Mouse (Mus musculus): ENCODE measurements around the gene En1. TPM values are rescaled to one million over a fixed set of nuclear protein-coding genes. Genes with fewer than 3 reads are reported as not detected.

The En1 gene
- not detected in 2 replicates for polyA plus RNA-seq (2011; ENCODE audit: insufficient read depth, insufficient read length, low replicate concordance, missing spikeins)

DNA sequence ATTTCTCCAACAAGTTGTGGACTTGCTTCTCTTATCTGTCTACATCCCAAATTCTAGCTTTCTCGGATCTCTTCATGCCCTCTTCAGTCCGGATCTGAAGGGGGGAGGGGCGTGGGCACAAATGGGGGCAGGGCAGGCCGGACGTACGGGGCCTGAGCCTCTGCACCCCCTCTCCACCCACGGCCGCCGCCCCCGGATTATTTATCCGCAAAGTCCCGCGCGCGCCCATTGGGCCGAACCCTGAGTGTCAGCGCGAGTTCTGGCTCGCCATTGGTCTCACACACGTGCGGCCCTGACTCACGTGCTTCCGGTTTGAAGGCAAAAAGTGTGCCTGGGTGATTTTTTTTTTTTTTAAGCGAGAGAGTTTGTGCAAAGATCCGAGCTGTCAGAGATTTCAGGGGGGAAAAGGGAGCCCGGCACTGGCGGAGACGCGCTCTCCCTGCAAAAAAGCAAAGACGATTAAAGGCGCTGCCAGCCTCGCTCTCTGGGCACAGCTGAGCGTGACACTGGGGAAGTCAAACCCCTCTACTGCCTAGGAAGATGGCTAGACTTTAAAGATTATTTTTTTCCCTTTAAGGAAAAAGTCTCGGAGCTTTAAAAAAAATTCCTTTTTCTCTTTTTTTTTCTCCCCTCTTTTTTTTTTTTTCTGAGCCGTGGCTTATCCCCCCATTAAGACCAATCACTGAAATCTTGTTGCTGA lies at the start of gene En1:
Gene En1 (plus strand): TSS at position 388 of the 700 bp plus-strand sequence.
- 4% methylated on average over 35 of the region's 35 CpGs for WGBS
- Histone ChIP-seq H3K27ac (ENCODE audit: control insufficient read depth, insufficient read depth, low read depth, low read length, poor library complexity) (no peak within 1 kb of the TSS), H3K4me1 (ENCODE audit: control insufficient read depth, insufficient read depth, low read length) (no peaks in the 10 kb centered on the region), H3K4me3 (replicated peaks; ENCODE audit: control insufficient read depth, low read depth, low read length) (no peak within 1 kb of the TSS)
- no peak for TF ChIP-seq CTCF (IDR thresholded peaks at IDR 0.05; ENCODE audit: control insufficient read depth, insufficient read depth, low read length)

DNA sequence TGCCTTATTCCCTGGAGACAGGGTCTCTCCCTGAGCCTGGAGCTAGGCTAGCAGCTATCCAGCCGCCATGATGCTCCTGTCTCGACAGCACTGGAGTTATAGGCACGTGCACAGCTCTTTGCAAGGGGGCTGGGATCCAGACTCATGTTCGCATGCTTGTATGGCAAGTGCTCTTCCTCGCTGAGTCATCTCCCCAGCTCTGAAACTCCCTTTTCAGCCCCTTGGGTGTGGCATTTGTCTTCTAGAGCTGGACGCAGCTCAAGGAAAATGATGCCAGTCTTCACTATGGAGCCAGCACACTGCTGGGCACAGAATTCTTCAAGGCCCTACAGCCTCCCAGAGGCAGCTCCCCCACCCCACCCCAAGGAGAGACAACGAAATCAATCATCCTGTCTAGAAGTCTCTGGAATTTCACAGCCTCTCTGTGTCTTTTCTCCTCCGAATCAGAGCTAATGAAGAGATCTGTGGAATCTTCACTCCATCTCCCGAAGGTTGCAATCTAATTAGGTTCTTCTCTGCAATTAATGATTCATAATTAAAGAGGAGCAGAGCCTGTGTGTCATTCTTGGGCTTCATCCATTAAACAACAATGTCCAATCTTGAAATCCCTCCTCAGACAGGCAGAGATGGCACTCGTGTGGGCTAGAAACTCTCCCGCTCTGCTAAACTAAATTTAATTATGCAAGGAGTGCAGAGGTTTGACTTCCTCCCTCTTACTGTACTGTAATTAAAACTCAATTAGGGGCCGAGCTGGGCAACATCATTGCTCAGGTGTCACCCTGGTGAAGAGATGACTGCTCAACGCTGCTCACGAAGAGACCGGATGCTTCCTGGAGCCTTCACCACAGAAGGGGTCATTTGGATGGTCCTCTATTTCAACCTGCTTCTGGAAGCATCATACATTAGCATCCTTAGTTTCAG lies 45.0 kb upstream of the En1 start:
- TF ChIP-seq CTCF (IDR thresholded peaks at IDR 0.05; ENCODE audit: control insufficient read depth, insufficient read depth, low read length) (no peak), POLR2A (IDR thresholded peaks at IDR 0.05; ENCODE audit: borderline replicate concordance, control insufficient read depth, low read depth, low read length) (no peak)
- no peak overlapping the region for H3K27ac ChIP-seq (ENCODE audit: control insufficient read depth, insufficient read depth, low read depth, low read length, poor library complexity)
- no peaks in the 10 kb centered on the region for H3K4me1 ChIP-seq (ENCODE audit: control insufficient read depth, insufficient read depth, low read length)
- 75% methylated on average over 15 of the region's 15 CpGs for WGBS
- no peak overlapping the region for H3K4me3 ChIP-seq (replicated peaks; ENCODE audit: control insufficient read depth, low read depth, low read length)

DNA sequence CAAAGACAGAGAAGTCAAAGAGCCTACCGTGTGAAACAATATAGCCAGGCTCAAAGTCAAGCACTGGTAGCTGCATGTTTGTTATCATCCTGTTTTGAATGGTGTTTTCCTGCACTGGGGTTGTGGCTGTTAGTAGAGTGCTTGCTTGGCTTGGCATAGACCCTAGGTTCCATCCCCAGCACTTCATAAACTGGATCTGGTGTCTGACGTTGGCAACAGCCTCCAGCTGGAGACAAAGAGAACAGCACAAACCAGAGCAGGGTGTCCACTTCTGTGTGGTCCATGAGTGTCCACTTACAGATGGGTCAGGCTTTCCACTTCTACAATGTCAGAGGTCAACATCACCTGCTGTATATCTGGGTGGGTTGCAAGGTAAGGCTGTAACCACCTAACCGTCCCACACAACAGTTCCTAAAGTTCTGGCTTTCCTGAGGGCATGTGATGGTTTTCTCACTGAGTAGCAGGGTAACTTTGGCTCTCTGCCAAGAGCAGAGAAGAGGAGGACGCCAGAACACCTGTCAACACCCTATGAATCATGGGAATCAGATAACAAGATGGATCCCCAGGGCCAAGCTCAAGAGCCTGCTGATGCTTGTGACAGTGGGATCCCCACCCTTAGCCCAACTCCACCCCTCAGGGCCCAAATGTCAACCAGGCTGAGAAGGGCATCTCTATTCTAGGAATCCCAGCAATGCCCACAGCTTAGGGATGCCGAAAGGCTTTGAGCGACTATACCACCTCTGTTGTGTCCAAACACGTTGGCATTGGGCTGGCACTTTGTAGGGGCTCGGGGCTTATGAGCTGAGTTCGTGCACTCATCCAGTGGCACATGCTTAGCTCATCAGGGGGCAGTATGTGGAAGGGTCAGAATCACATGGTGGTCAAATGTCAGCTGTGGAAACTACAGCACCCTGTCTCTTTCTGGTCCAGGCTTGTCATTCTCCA lies 43.6 kb upstream of the En1 start:
- Histone ChIP-seq H3K4me1 (ENCODE audit: control insufficient read depth, insufficient read depth, low read length) (no peaks in the 10 kb centered on the region), H3K4me3 (replicated peaks; ENCODE audit: control insufficient read depth, low read depth, low read length) (no peak overlapping the region), H3K27ac (ENCODE audit: control insufficient read depth, insufficient read depth, low read depth, low read length, poor library complexity) (no peak overlapping the region)
- 64% methylated on average over 9 of the region's 9 CpGs for WGBS
- TF ChIP-seq CTCF (IDR thresholded peaks at IDR 0.05; ENCODE audit: control insufficient read depth, insufficient read depth, low read length) = no peak
- TF ChIP-seq POLR2A (IDR thresholded peaks at IDR 0.05; ENCODE audit: borderline replicate concordance, control insufficient read depth, low read depth, low read length) = no peak

DNA sequence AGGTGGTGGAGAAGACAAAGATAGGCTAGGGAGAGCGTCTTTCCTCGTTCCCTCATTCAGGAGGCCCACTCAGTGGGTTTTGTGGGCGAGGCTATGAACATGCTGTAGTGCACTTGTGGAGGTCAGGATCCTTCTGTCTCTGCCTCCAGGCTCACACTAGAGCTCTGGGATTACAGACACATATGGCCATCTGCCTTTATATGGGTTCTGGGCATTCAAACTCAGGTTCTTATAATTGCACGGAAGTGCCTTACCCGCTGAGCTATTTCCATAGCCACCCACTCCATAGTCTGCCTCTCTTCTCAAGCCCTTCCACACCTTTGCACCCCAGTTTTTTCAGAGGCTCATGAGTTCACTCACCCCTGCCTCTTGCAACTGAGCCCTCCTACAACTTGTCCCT lies 42.3 kb upstream of the En1 start:
- Histone ChIP-seq H3K27ac (ENCODE audit: control insufficient read depth, insufficient read depth, low read depth, low read length, poor library complexity) (no peak overlapping the region), H3K4me1 (ENCODE audit: control insufficient read depth, insufficient read depth, low read length) (no peaks in the 10 kb centered on the region), H3K4me3 (replicated peaks; ENCODE audit: control insufficient read depth, low read depth, low read length) (no peak overlapping the region)
- TF ChIP-seq POLR2A (IDR thresholded peaks at IDR 0.05; ENCODE audit: borderline replicate concordance, control insufficient read depth, low read depth, low read length) (no peak), CTCF (IDR thresholded peaks at IDR 0.05; ENCODE audit: control insufficient read depth, insufficient read depth, low read length) (no peak)
- WGBS = 76% methylated on average over 5 of the region's 5 CpGs

DNA sequence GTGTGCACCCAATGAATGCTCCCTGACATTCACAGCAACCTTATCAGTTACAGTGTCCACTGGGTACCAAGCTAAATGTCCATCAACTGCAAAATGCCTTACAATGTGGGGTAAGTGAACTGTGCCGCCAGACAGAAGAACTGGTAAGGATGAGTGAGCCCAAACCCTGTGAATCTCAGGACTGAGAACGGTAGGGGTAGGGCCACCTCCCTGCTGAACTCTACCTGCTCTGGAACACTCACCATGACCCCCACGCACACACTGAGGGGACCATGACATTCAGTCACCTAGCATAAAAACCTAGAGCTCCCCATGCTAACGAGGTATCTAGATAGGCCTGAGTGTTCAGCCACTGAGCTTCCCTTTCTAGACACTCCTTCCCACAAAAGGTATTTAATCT lies 20.9 kb upstream of the En1 start:
- TF ChIP-seq CTCF (IDR thresholded peaks at IDR 0.05; ENCODE audit: control insufficient read depth, insufficient read depth, low read length) (no peak), POLR2A (IDR thresholded peaks at IDR 0.05; ENCODE audit: borderline replicate concordance, control insufficient read depth, low read depth, low read length) (no peak)
- H3K27ac ChIP-seq (ENCODE audit: control insufficient read depth, insufficient read depth, low read depth, low read length, poor library complexity) = no peak overlapping the region
- H3K4me3 ChIP-seq (replicated peaks; ENCODE audit: control insufficient read depth, low read depth, low read length) = no peak overlapping the region
- H3K4me1 ChIP-seq (ENCODE audit: control insufficient read depth, insufficient read depth, low read length) = no peaks in the 10 kb centered on the region
- 63% methylated on average over 4 of the region's 4 CpGs for WGBS

DNA sequence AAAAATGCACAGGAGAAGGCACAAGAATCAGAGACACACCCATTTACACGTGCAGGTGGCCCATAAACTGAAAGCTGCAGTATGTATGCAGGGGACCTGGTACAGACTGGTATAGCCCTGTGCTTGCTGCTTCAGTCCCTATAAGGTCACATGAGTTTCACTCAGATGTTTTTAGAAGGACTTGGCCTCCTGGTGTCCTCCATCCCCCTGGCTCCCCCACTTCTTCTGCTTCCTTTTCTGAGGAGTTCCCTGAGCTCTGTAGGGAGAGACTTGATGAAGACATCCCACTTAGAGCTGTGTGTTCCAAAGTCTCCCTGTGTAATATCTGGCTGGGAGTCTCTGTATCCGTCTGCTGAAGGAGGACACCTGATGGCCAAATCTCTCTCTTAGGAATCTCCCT lies 16.7 kb upstream of the En1 start:
- no peaks in the 10 kb centered on the region for H3K4me1 ChIP-seq (ENCODE audit: control insufficient read depth, insufficient read depth, low read length)
- TF ChIP-seq POLR2A (IDR thresholded peaks at IDR 0.05; ENCODE audit: borderline replicate concordance, control insufficient read depth, low read depth, low read length) (no peak), CTCF (IDR thresholded peaks at IDR 0.05; ENCODE audit: control insufficient read depth, insufficient read depth, low read length) (no peak)
- no peak overlapping the region for H3K27ac ChIP-seq (ENCODE audit: control insufficient read depth, insufficient read depth, low read depth, low read length, poor library complexity)
- no peak overlapping the region for H3K4me3 ChIP-seq (replicated peaks; ENCODE audit: control insufficient read depth, low read depth, low read length)
- 26% methylated on average over 2 of the region's 2 CpGs for WGBS

DNA sequence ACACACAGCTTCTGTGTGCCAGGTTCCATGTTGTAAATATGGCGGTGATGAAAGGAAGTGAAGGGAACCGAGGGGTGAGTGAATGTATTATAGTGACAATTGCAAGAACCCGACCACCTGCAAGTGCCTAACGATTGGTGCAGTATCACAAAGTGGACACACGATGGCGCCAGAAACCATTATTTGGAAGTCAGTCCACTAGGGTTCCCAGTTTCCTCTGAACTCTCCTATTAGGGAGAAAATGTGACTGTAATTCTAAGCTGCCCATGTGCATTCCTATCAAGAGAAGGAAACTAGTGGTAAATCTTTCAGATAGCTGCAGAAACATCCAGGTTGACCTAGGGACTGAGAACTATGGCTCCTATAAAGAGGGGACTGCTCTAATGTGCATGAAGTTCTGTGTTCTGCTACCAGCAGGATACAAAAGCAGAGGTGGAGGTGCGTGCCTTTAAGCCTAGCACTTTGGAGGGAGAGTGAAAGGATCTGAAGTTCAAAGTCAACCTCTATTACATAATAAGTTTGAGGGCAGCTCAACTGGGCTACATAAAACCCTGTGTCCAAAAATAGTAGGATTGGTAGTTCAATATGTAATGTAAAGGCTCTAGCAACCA lies 15.6 kb upstream of the En1 start:
- Histone ChIP-seq H3K27ac (ENCODE audit: control insufficient read depth, insufficient read depth, low read depth, low read length, poor library complexity) (no peak overlapping the region), H3K4me1 (ENCODE audit: control insufficient read depth, insufficient read depth, low read length) (no peaks in the 10 kb centered on the region), H3K4me3 (replicated peaks; ENCODE audit: control insufficient read depth, low read depth, low read length) (no peak overlapping the region)
- TF ChIP-seq POLR2A (IDR thresholded peaks at IDR 0.05; ENCODE audit: borderline replicate concordance, control insufficient read depth, low read depth, low read length) = no peak
- peak; percentile 52; the same call in 1 of the 2 replicates for TF ChIP-seq CTCF (IDR thresholded peaks at IDR 0.05; ENCODE audit: control insufficient read depth, insufficient read depth, low read length)
- WGBS = 10% methylated on average over 7 of the region's 7 CpGs
